Mouse (Mus musculus): ENCODE measurements around the gene Vezf1.

GRCm38 (mm10) chr11:88125483-88125882 lies 57.4 kb downstream of the Vezf1 start:
- TF ChIP-seq CTCF (IDR thresholded peaks at IDR 0.05) (no peak), EP300 (IDR thresholded peaks at IDR 0.05) (no peak)

All from lung, postnatal 0 days (tissue).